Mouse (Mus musculus) stomach, postnatal 0 days (tissue): ENCODE measurements around the gene Cux2. TPM values are rescaled to one million over a fixed set of nuclear protein-coding genes. Genes with fewer than 3 reads are reported as not detected.

Experiments
- ATAC-seq: fragments of 200-750 bp; cut with Nextera tagmentation; 2 replicates; pipeline ENCODE4 v1.8.0; 2017; ENCODE audit not compliant: low FRiP score, low TSS enrichment
- DNase-seq: peaks from one replicate; pipeline ENCODE4 v3.0.0-alpha.2; 2016; ENCODE audit warnings: low spot score
- H3K27ac ChIP-seq: fragments of 300-500 bp; sonication (generic); replicated peaks from 2 replicates; pipeline ENCODE4 v1.5.1; 2014; ENCODE audit warnings: mild to moderate bottlenecking, control low read depth
- H3K27me3 ChIP-seq: fragments of 300-500 bp; sonication (generic); 2 replicates; pipeline ENCODE4 v1.6.1; 2014; ENCODE audit warnings: low read length; ENCODE audit not compliant: control insufficient read depth, insufficient read depth
- H3K36me3 ChIP-seq: fragments of 300-500 bp; sonication (generic); 2 replicates; pipeline ENCODE4 v1.6.1; 2014; ENCODE audit warnings: low read length, mixed read lengths; ENCODE audit not compliant: control insufficient read depth, insufficient read depth
- H3K4me1 ChIP-seq: fragments of 300-500 bp; sonication (generic); replicated peaks from 2 replicates; pipeline ENCODE4 v1.6.1; 2014; ENCODE audit warnings: antibody characterized with exemption; ENCODE audit not compliant: control insufficient read depth, insufficient read depth
- H3K4me2 ChIP-seq: fragments of 300-500 bp; sonication (generic); replicated peaks from 2 replicates; pipeline ENCODE4 v1.6.1; 2014; ENCODE audit warnings: low read depth, mild to moderate bottlenecking, control low read depth, moderate library complexity
- H3K4me3 ChIP-seq: fragments of 300-500 bp; sonication (generic); 2 replicates; pipeline ENCODE4 v1.5.1; 2014; ENCODE audit warnings: low read depth, low read length, control low read depth
- H3K9ac ChIP-seq: fragments of 300-500 bp; sonication (generic); 2 replicates; pipeline ENCODE4 v1.6.1; 2014; ENCODE audit warnings: mild to moderate bottlenecking, low read length, control low read depth, mixed read lengths
- H3K9me3 ChIP-seq: fragments of 300-500 bp; sonication (generic); 2 replicates; pipeline ENCODE4 v1.6.1; 2016; ENCODE audit warnings: low read length; ENCODE audit not compliant: control insufficient read depth
- CTCF ChIP-seq: IDR thresholded peaks from 2 replicates; pipeline ENCODE4 v1.5.1; 2016; ENCODE audit warnings: antibody characterized with exemption, low read depth, mild to moderate bottlenecking, moderate library complexity
- EP300 ChIP-seq: optimal IDR thresholded peaks from 2 replicates; pipeline ENCODE3; 2016; ENCODE audit warnings: antibody characterized with exemption
- WGBS: fragments of 180-500 bp; shearing (Covaris S2); extraction: QIAGEN DNeasy Blood & Tissue Kit; methylation state at CpG from one replicate; pipeline ENCODE4 v1.1.7; 2014; 5-methylcytosine and 5-hydroxymethylcytosine counted together
- polyA plus RNA-seq: library from polyadenylated mRNA; unstranded; fragments of >200 nt; fragmentation: Nextera tagmentation; extraction: Ambion mirVana; gene quantifications from 2 replicates; pipeline ENCODE4 v1.2.1, GENCODE M21; 2015

Cux2 gene
- polyA plus RNA-seq, 1 experiment from 2014 or later: 1.2 TPM

DNA sequence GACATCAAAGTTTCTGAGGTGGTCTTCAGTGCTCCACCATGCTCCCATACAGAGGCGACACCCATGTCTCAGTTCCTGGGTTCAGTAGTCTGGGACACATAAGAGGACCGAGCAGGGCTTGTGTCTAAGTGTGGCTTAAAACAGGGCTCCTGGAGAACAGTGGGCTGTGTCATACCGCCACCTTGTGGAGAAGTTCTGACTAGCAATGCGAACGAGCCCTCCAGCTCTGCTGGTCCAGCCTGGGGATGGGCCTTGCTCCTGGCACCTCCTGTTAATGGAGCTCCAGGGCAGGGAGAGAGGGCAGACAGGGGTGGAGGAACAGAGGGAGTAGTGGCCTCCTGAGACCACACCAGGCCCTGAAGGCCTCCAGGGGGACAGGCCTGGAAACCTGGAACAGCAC is 39.0 kb upstream of the Cux2 start:
- Histone ChIP-seq H3K27ac (no peak overlapping the region), H3K4me3 (no peak overlapping the region), H3K4me1 (no peaks in the 10 kb centered on the region), H3K36me3 (no peaks in the 10 kb centered on the region), H3K9me3 (no peaks in the 10 kb centered on the region), H3K27me3 (no peaks in the 10 kb centered on the region), H3K4me2 (no peak overlapping the region), H3K9ac (no peak overlapping the region)
- TF ChIP-seq CTCF (peak; percentile 98), EP300 (no peak)
- peak; percentile 88 for DNase-seq
- 1% methylated on average over 5 of the region's 5 CpGs for WGBS
- peak; percentile 77 for ATAC-seq

DNA sequence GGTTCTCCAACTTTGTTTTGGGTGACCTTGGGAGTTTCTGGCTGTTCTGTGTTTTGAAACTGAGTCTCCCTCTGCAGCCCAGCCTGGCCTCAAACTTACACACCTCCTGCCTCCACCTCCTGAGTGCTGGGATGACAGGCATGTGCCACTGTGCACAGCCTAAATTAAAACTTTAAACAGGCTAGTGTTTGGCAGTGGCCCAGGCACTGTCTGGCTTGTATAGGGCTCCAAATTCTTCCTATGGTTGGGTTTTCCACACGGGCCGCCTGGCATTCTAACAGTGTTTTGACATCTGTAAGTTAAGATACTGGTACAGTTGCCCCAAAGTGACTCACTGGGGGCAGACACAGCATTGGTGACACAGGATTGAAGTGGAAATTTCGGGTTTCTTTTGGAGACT is 36.2 kb upstream of the Cux2 start:
- 52% methylated on average over 3 of the region's 3 CpGs for WGBS
- no peaks in the 10 kb centered on the region for H3K9me3 ChIP-seq
- H3K27ac ChIP-seq: no peak overlapping the region
- ATAC-seq (no peak), DNase-seq (no peak)
- no peak overlapping the region for H3K4me2 ChIP-seq
- H3K9ac ChIP-seq: no peak overlapping the region
- H3K36me3 ChIP-seq: no peaks in the 10 kb centered on the region
- no peaks in the 10 kb centered on the region for H3K27me3 ChIP-seq
- TF ChIP-seq EP300 (no peak), CTCF (no peak)
- no peak overlapping the region for H3K4me3 ChIP-seq
- no peaks in the 10 kb centered on the region for H3K4me1 ChIP-seq

DNA sequence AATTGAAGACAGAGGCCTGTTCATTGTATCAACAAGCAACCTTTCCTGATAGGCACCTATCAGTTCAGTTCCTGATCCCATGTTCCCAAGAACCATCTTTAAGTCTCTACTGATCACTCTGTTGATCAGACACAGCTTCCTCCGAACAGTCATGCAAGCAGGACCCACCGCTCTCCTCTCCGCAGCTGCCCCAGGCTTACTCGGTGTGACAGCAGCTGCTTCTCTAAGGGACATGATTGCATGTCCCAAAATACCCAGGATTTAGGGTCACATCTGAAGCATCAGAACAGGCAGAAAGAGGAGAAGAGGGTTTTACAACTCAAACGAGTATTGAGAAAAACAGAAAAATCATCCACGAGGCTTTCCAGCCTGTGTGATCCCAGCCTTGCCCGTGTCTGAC is 35.4 kb upstream of the Cux2 start:
- WGBS: 65% methylated on average over 7 of the region's 7 CpGs
- H3K4me1 ChIP-seq: no peaks in the 10 kb centered on the region
- no peaks in the 10 kb centered on the region for H3K27me3 ChIP-seq
- ATAC-seq (no peak), DNase-seq (no peak)
- TF ChIP-seq EP300 (no peak), CTCF (no peak)
- H3K9ac ChIP-seq: no peak overlapping the region
- no peaks in the 10 kb centered on the region for H3K36me3 ChIP-seq
- H3K4me3 ChIP-seq: no peak overlapping the region
- no peaks in the 10 kb centered on the region for H3K9me3 ChIP-seq
- no peak overlapping the region for H3K4me2 ChIP-seq
- H3K27ac ChIP-seq: no peak overlapping the region

DNA sequence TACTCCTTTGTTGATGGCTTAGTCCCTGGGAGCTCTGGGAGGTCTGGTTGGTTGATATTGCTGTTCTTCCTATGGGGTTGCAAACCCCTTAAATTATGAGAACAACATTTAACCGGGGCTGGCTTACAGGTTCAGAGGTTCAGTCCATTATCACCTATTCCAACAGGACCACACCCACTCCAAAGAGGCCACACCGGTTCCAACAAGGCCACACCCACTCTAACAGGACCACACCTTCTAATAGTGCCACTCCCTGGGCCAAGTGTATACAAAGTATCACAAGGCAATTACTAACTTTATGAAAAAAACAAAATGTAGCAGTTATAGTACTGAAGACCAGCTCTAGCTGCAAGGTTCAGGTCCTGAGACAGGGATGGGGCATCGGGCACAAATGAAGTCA is 34.6 kb upstream of the Cux2 start:
- no peak for TF ChIP-seq CTCF
- no peak for TF ChIP-seq EP300
- Histone ChIP-seq H3K27me3 (no peaks in the 10 kb centered on the region), H3K9ac (no peak overlapping the region), H3K9me3 (no peaks in the 10 kb centered on the region), H3K27ac (no peak overlapping the region), H3K4me3 (no peak overlapping the region), H3K4me2 (no peak overlapping the region), H3K36me3 (no peaks in the 10 kb centered on the region), H3K4me1 (no peaks in the 10 kb centered on the region)
- DNase-seq (peak; percentile 61), ATAC-seq (peak; percentile 81)
- WGBS: 49% methylated on average over 3 of the region's 3 CpGs

DNA sequence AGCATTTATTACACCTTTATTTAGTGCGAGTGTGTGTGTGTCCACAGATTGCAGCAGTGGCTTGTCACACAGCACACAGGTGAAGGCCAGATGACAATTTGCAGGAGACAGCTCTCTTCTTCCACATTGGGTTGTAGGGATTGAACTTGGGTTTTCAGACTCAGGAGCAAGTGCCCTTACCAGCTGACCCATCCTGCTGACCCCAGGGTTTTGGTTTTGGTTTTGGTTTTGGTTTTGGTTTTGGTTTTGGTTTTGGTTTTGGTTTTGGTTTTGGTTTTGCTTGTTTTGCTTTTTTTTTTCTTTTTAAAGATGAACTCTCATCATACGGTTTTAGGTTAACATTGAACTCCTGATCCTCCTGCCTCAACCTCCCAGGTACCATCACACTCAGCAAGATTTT is 33.4 kb upstream of the Cux2 start:
- H3K4me2 ChIP-seq: no peak overlapping the region
- H3K27me3 ChIP-seq: no peaks in the 10 kb centered on the region
- no peak overlapping the region for H3K9ac ChIP-seq
- H3K4me3 ChIP-seq: no peak overlapping the region
- 77% methylated on average over 2 of the region's 2 CpGs for WGBS
- no peak overlapping the region for H3K27ac ChIP-seq
- DNase-seq: no peak
- no peaks in the 10 kb centered on the region for H3K9me3 ChIP-seq
- no peaks in the 10 kb centered on the region for H3K4me1 ChIP-seq
- ATAC-seq: no peak
- TF ChIP-seq EP300: no peak
- no peak for TF ChIP-seq CTCF
- H3K36me3 ChIP-seq: no peaks in the 10 kb centered on the region

DNA sequence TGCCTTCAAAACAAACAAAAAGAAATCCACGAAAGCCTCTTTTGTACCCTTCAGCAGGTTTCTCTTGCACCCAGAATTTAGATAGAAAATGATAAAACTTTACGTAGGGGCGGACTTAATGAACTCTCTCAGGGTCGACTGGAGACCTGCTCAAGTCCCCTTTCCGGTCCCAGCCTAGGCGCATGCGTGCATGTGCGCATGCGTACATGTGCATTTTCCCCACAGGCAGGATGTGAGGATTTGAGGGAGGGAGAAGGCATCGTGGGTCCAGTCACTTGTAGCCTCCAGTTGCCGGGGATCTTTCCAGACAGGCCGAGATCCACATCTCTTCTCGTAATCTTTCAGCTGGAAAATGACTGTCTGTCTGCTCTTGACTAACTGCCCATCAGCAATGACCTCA is 31.6 kb upstream of the Cux2 start:
- ATAC-seq (no peak), DNase-seq (no peak)
- Histone ChIP-seq H3K9me3 (no peaks in the 10 kb centered on the region), H3K4me3 (no peak overlapping the region), H3K9ac (no peak overlapping the region), H3K4me2 (no peak overlapping the region), H3K4me1 (no peaks in the 10 kb centered on the region), H3K36me3 (no peaks in the 10 kb centered on the region), H3K27ac (no peak overlapping the region), H3K27me3 (no peaks in the 10 kb centered on the region)
- 87% methylated on average over 13 of the region's 13 CpGs for WGBS
- no peak for TF ChIP-seq EP300
- no peak for TF ChIP-seq CTCF

DNA sequence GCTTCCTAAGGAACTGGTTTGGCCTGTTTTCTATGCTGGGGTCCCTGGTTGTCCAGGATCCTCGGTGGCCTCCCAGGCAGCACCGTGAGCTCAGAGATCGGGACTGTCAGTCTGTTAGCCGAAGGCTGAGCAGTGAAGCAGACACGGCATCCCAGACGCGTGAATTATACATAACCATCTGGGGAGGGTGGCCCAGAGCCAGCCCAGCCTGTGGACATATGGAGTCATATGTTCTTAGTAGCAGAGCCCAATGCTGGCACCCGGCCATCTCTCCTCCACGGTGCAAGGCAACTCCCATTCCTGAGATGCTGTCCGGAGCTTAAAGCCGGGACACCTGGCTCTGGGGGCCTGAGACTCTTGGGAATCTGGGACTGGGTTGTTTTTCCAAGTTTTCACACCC is 31.0 kb upstream of the Cux2 start:
- Histone ChIP-seq H3K4me2 (no peak overlapping the region), H3K4me1 (no peaks in the 10 kb centered on the region)
- ATAC-seq: peak; percentile 46; the same call in 1 of the 2 replicates

More for the DNA sequence above, 31.0 kb upstream of the Cux2 start:
- Histone ChIP-seq H3K4me3 (no peak overlapping the region), H3K9ac (no peak overlapping the region), H3K9me3 (no peaks in the 10 kb centered on the region), H3K27ac (no peak overlapping the region), H3K27me3 (no peaks in the 10 kb centered on the region), H3K36me3 (no peaks in the 10 kb centered on the region)
- 33% methylated on average over 11 of the region's 11 CpGs for WGBS
- peak; percentile 65 for DNase-seq
- TF ChIP-seq CTCF: no peak
- no peak for TF ChIP-seq EP300
